Mouse (Mus musculus): ENCODE results near the gene LTO1.

Gene LTO1

GRCm38 (mm10) chr7:144939344-144940002, 24.6 kb downstream of the LTO1 start, which contains the start of gene Ccnd1:
Gene Ccnd1, minus strand, starts transcription at chr7:144939925.
- in situ Hi-C loops (cut with MboI, MseI) = loop anchor here (5.0 kb wide), 1 partner anchor 303 kb away; no protein-coding TSS in a partner anchor

- in situ Hi-C loops (cut with MboI, MseI) = no loop called here
Measured at GRCm38 (mm10) chr7:144940003-144940571, 25.2 kb downstream of the LTO1 start.

- in situ Hi-C loops (cut with MboI, MseI) = no loop called here
Measured at GRCm38 (mm10) chr7:144940585-144940984, 25.7 kb downstream of the LTO1 start.

GRCm38 (mm10) chr7:144941242-144941831, 26.4 kb downstream of the LTO1 start:
- in situ Hi-C loops (cut with MboI, MseI) = no loop called here

- in situ Hi-C loops (cut with MboI, MseI) = no loop called here
Measured at GRCm38 (mm10) chr7:144942071-144942743, 27.3 kb downstream of the LTO1 start.

- in situ Hi-C loops (cut with MboI, MseI) = no loop called here
Measured at GRCm38 (mm10) chr7:144942744-144943135, 27.8 kb downstream of the LTO1 start.

- in situ Hi-C loops (cut with MboI, MseI) = no loop called here
Measured at GRCm38 (mm10) chr7:144943254-144943653, 28.4 kb downstream of the LTO1 start.

GRCm38 (mm10) chr7:144958509-144959395, 43.9 kb downstream of the LTO1 start:
- in situ Hi-C loops (cut with MboI, MseI) = no loop called here

GRCm38 (mm10) chr7:144963911-144964310, 49.0 kb downstream of the LTO1 start:
- in situ Hi-C loops (cut with MboI, MseI) = loop anchor here (10.0 kb wide), 1 partner anchor 589 kb away; no protein-coding TSS in a partner anchor

GRCm38 (mm10) chr7:144964316-144964715, 49.4 kb downstream of the LTO1 start:
- in situ Hi-C loops (cut with MboI, MseI) = loop anchor here (10.0 kb wide), 1 partner anchor 590 kb away; no protein-coding TSS in a partner anchor

GRCm38 (mm10) chr7:144965893-144966292, 51.0 kb downstream of the LTO1 start:
- in situ Hi-C loops (cut with MboI, MseI) = loop anchor here (10.0 kb wide), 1 partner anchor 591 kb away; no protein-coding TSS in a partner anchor

- in situ Hi-C loops (cut with MboI, MseI) = no loop called here
Measured at GRCm38 (mm10) chr7:144970997-144971768, 56.3 kb downstream of the LTO1 start.

- in situ Hi-C loops (cut with MboI, MseI) = no loop called here
Measured at GRCm38 (mm10) chr7:144971769-144972168, 56.9 kb downstream of the LTO1 start.

- in situ Hi-C loops (cut with MboI, MseI) = no loop called here
Measured at GRCm38 (mm10) chr7:144973461-144973860, 58.6 kb downstream of the LTO1 start.

GRCm38 (mm10) chr7:144977121-144977520, 62.2 kb downstream of the LTO1 start:
- in situ Hi-C loops (cut with MboI, MseI) = no loop called here

GRCm38 (mm10) chr7:144979814-144980213, 64.9 kb downstream of the LTO1 start:
- in situ Hi-C loops (cut with MboI, MseI) = no loop called here
